Mouse (Mus musculus): Measurements from ENCODE around the gene Tbc1d22a. TPM values are rescaled to one million over a fixed set of nuclear protein-coding genes. Genes with fewer than 3 reads are reported as not detected.

Gene Tbc1d22a
- total and polyA plus RNA-seq, 2 experiments from 2014 or later: 13.9 to 19.8 TPM

GRCm38 (mm10) chr15:86506666-86507065, 292.4 kb downstream of the Tbc1d22a start:
- no peak for DNase-seq (ENCODE audit: low spot score)
- H3K4me3 ChIP-seq (ENCODE audit: low read depth, low read length): no peak overlapping the region
- no peak for TF ChIP-seq CTCF (IDR thresholded peaks at IDR 0.05)
- 74% methylated on average over 4 of the region's 4 CpGs for WGBS
- H3K27me3 ChIP-seq (ENCODE audit: insufficient read depth, low read length): no peaks in the 10 kb centered on the region
- no peaks in the 10 kb centered on the region for H3K36me3 ChIP-seq (ENCODE audit: insufficient read depth, low read length)
- H3K4me2 ChIP-seq (ENCODE audit: low read depth, low read length, poor library complexity, severe bottlenecking): no peak overlapping the region
- no peaks in the 10 kb centered on the region for H3K9me3 ChIP-seq (ENCODE audit: low read length)
- H3K9ac ChIP-seq (replicated peaks; ENCODE audit: low read length, poor library complexity, severe bottlenecking): no peak overlapping the region
- no peak for ATAC-seq (ENCODE audit: low FRiP score)
- no peak overlapping the region for H3K27ac ChIP-seq (ENCODE audit: low read depth, low read length)
- H3K4me1 ChIP-seq (ENCODE audit: insufficient read depth, low read length): peaks cover 14% of the 10 kb centered on the region

- no peak for DNase-seq (ENCODE audit: low spot score)
- H3K9me3 ChIP-seq (ENCODE audit: low read length): no peaks in the 10 kb centered on the region
- no peaks in the 10 kb centered on the region for H3K27me3 ChIP-seq (ENCODE audit: insufficient read depth, low read length)
- no peaks in the 10 kb centered on the region for H3K36me3 ChIP-seq (ENCODE audit: insufficient read depth, low read length)
- no peak for ATAC-seq (ENCODE audit: low FRiP score)
- no peak overlapping the region for H3K9ac ChIP-seq (replicated peaks; ENCODE audit: low read length, poor library complexity, severe bottlenecking)
- no peak overlapping the region for H3K27ac ChIP-seq (ENCODE audit: low read depth, low read length)
- H3K4me1 ChIP-seq (ENCODE audit: insufficient read depth, low read length): peaks cover 14% of the 10 kb centered on the region
- TF ChIP-seq CTCF (IDR thresholded peaks at IDR 0.05): no peak
- 90% methylated on average over 8 of the region's 8 CpGs for WGBS
- no peak overlapping the region for H3K4me2 ChIP-seq (ENCODE audit: low read depth, low read length, poor library complexity, severe bottlenecking)
- no peak overlapping the region for H3K4me3 ChIP-seq (ENCODE audit: low read depth, low read length)
These were observed 293.3 kb downstream of the Tbc1d22a start for GRCm38 (mm10) chr15:86507546-86507945.

GRCm38 (mm10) chr15:86508406-86509176, 294.3 kb downstream of the Tbc1d22a start:
- peaks cover 14% of the 10 kb centered on the region for H3K4me1 ChIP-seq (ENCODE audit: insufficient read depth, low read length)
- ATAC-seq (ENCODE audit: low FRiP score): 0 out of 2 replicates have a peak, but pooled peaks have one; percentile 27
- H3K27ac ChIP-seq (ENCODE audit: low read depth, low read length): no peak overlapping the region; the same call in 1 of the 2 replicates
- peak; percentile 48 for DNase-seq (ENCODE audit: low spot score)
- no peaks in the 10 kb centered on the region for H3K27me3 ChIP-seq (ENCODE audit: insufficient read depth, low read length)
- H3K36me3 ChIP-seq (ENCODE audit: insufficient read depth, low read length): no peaks in the 10 kb centered on the region
- TF ChIP-seq CTCF (IDR thresholded peaks at IDR 0.05): no peak
- H3K9ac ChIP-seq (replicated peaks; ENCODE audit: low read length, poor library complexity, severe bottlenecking): no peak overlapping the region
- H3K4me3 ChIP-seq (ENCODE audit: low read depth, low read length): no peak overlapping the region
- H3K4me2 ChIP-seq (ENCODE audit: low read depth, low read length, poor library complexity, severe bottlenecking): no peak overlapping the region
- H3K9me3 ChIP-seq (ENCODE audit: low read length): no peaks in the 10 kb centered on the region
- WGBS: 56% methylated on average over 7 of the region's 7 CpGs

- no peak for TF ChIP-seq CTCF (IDR thresholded peaks at IDR 0.05)
- ATAC-seq (ENCODE audit: low FRiP score): no peak
- H3K4me2 ChIP-seq (ENCODE audit: low read depth, low read length, poor library complexity, severe bottlenecking): no peak overlapping the region
- H3K27me3 ChIP-seq (ENCODE audit: insufficient read depth, low read length): no peaks in the 10 kb centered on the region
- no peak overlapping the region for H3K9ac ChIP-seq (replicated peaks; ENCODE audit: low read length, poor library complexity, severe bottlenecking)
- no peak for DNase-seq (ENCODE audit: low spot score)
- H3K36me3 ChIP-seq (ENCODE audit: insufficient read depth, low read length): no peaks in the 10 kb centered on the region
- peaks cover 14% of the 10 kb centered on the region for H3K4me1 ChIP-seq (ENCODE audit: insufficient read depth, low read length)
- no peak overlapping the region for H3K27ac ChIP-seq (ENCODE audit: low read depth, low read length)
- WGBS: 79% methylated on average over 6 of the region's 6 CpGs
- H3K9me3 ChIP-seq (ENCODE audit: low read length): no peaks in the 10 kb centered on the region
- no peak overlapping the region for H3K4me3 ChIP-seq (ENCODE audit: low read depth, low read length)
These were observed 295.3 kb downstream of the Tbc1d22a start for GRCm38 (mm10) chr15:86509601-86510000.

GRCm38 (mm10) chr15:86511181-86511580, 296.9 kb downstream of the Tbc1d22a start:
- peaks cover 11% of the 10 kb centered on the region for H3K4me1 ChIP-seq (ENCODE audit: insufficient read depth, low read length)
- no peaks in the 10 kb centered on the region for H3K27me3 ChIP-seq (ENCODE audit: insufficient read depth, low read length)
- no peak overlapping the region for H3K27ac ChIP-seq (ENCODE audit: low read depth, low read length)
- no peaks in the 10 kb centered on the region for H3K9me3 ChIP-seq (ENCODE audit: low read length)
- H3K4me2 ChIP-seq (ENCODE audit: low read depth, low read length, poor library complexity, severe bottlenecking): no peak overlapping the region
- H3K4me3 ChIP-seq (ENCODE audit: low read depth, low read length): no peak overlapping the region
- DNase-seq (ENCODE audit: low spot score) (no peak), ATAC-seq (ENCODE audit: low FRiP score) (no peak)
- 77% methylated on average over 7 of the region's 7 CpGs for WGBS
- H3K9ac ChIP-seq (replicated peaks; ENCODE audit: low read length, poor library complexity, severe bottlenecking): no peak overlapping the region
- TF ChIP-seq CTCF (IDR thresholded peaks at IDR 0.05): no peak
- no peaks in the 10 kb centered on the region for H3K36me3 ChIP-seq (ENCODE audit: insufficient read depth, low read length)

GRCm38 (mm10) chr15:86513336-86513735, 299.1 kb downstream of the Tbc1d22a start:
- Histone ChIP-seq H3K9ac (replicated peaks; ENCODE audit: low read length, poor library complexity, severe bottlenecking) (no peak overlapping the region), H3K4me3 (ENCODE audit: low read depth, low read length) (no peak overlapping the region), H3K4me2 (ENCODE audit: low read depth, low read length, poor library complexity, severe bottlenecking) (no peak overlapping the region), H3K9me3 (ENCODE audit: low read length) (no peaks in the 10 kb centered on the region; the same call in 1 of the 2 replicates), H3K27me3 (ENCODE audit: insufficient read depth, low read length) (no peaks in the 10 kb centered on the region), H3K4me1 (ENCODE audit: insufficient read depth, low read length) (peaks cover 11% of the 10 kb centered on the region), H3K27ac (ENCODE audit: low read depth, low read length) (no peak overlapping the region), H3K36me3 (ENCODE audit: insufficient read depth, low read length) (no peaks in the 10 kb centered on the region)
- no peak for TF ChIP-seq CTCF (IDR thresholded peaks at IDR 0.05)
- WGBS: 87% methylated on average over 5 of the region's 5 CpGs
- ATAC-seq (ENCODE audit: low FRiP score) (no peak), DNase-seq (ENCODE audit: low spot score) (peak; percentile 64)
